Mouse (Mus musculus): Measurements from ENCODE around the gene Auts2. TPM values are rescaled to one million over a fixed set of nuclear protein-coding genes. Genes with fewer than 3 reads are reported as not detected.

Auts2 gene
- polyA plus RNA-seq, 1 experiment from 2014 or later: 45.3 TPM

- H3K27ac ChIP-seq (replicated peaks): no peak overlapping the region
- no peak overlapping the region for H3K4me2 ChIP-seq (replicated peaks)
These were observed 739.5 kb downstream of the Auts2 start for GRCm38 (mm10) chr5:131803609-131804008.

GRCm38 (mm10) chr5:131802340-131803036 is 740.7 kb downstream of the Auts2 start:
- Histone ChIP-seq H3K27ac (replicated peaks) (no peak overlapping the region), H3K4me1 (peaks cover 27% of the 10 kb centered on the region), H3K9ac (no peak overlapping the region), H3K36me3 (no peaks in the 10 kb centered on the region), H3K4me3 (replicated peaks) (no peak overlapping the region), H3K9me3 (replicated peaks) (no peaks in the 10 kb centered on the region), H3K4me2 (replicated peaks) (no peak overlapping the region), H3K27me3 (no peaks in the 10 kb centered on the region)
- ATAC-seq (ENCODE audit: insufficient number of reproducible peaks, low FRiP score, low TSS enrichment, low read depth): no peak
- 35% methylated on average over 6 of the region's 6 CpGs for WGBS

More at GRCm38 (mm10) chr5:131803609-131804008, 739.5 kb downstream of the Auts2 start:
- ATAC-seq (ENCODE audit: insufficient number of reproducible peaks, low FRiP score, low TSS enrichment, low read depth): no peak
- WGBS: 60% methylated on average over 10 of the region's 10 CpGs
- no peak overlapping the region for H3K9ac ChIP-seq
- H3K27me3 ChIP-seq: no peaks in the 10 kb centered on the region
- H3K9me3 ChIP-seq (replicated peaks): no peaks in the 10 kb centered on the region
- H3K4me3 ChIP-seq (replicated peaks): no peak overlapping the region
- H3K4me1 ChIP-seq: peaks cover 27% of the 10 kb centered on the region
- H3K36me3 ChIP-seq: no peaks in the 10 kb centered on the region

- H3K9ac ChIP-seq: no peak overlapping the region
- no peaks in the 10 kb centered on the region for H3K36me3 ChIP-seq
- H3K4me1 ChIP-seq: peaks cover 27% of the 10 kb centered on the region
- H3K27me3 ChIP-seq: no peaks in the 10 kb centered on the region
- no peak overlapping the region for H3K4me2 ChIP-seq (replicated peaks)
- H3K4me3 ChIP-seq (replicated peaks): no peak overlapping the region
- 50% methylated on average over 6 of the region's 6 CpGs for WGBS
- no peak overlapping the region for H3K27ac ChIP-seq (replicated peaks)
- H3K9me3 ChIP-seq (replicated peaks): no peaks in the 10 kb centered on the region
- no peak for ATAC-seq (ENCODE audit: insufficient number of reproducible peaks, low FRiP score, low TSS enrichment, low read depth)
These were observed 741.2 kb downstream of the Auts2 start for GRCm38 (mm10) chr5:131801924-131802323.

- H3K9ac ChIP-seq: no peak overlapping the region
- H3K4me1 ChIP-seq: peaks cover 32% of the 10 kb centered on the region
- H3K36me3 ChIP-seq: no peaks in the 10 kb centered on the region
- H3K4me3 ChIP-seq (replicated peaks): no peak overlapping the region
- H3K27ac ChIP-seq (replicated peaks): no peak overlapping the region
- 64% methylated on average over 5 of the region's 5 CpGs for WGBS
- H3K4me2 ChIP-seq (replicated peaks): no peak overlapping the region
- no peaks in the 10 kb centered on the region for H3K27me3 ChIP-seq
- no peaks in the 10 kb centered on the region for H3K9me3 ChIP-seq (replicated peaks)
- no peak for ATAC-seq (ENCODE audit: insufficient number of reproducible peaks, low FRiP score, low TSS enrichment, low read depth)
These were observed 744.8 kb downstream of the Auts2 start for GRCm38 (mm10) chr5:131798373-131798772.

GRCm38 (mm10) chr5:131797044-131797443 is 746.1 kb downstream of the Auts2 start:
- Histone ChIP-seq H3K4me3 (replicated peaks) (no peak overlapping the region), H3K4me1 (peaks cover 20% of the 10 kb centered on the region), H3K27me3 (no peaks in the 10 kb centered on the region), H3K36me3 (no peaks in the 10 kb centered on the region), H3K9ac (no peak overlapping the region), H3K9me3 (replicated peaks) (no peaks in the 10 kb centered on the region), H3K4me2 (replicated peaks) (no peak overlapping the region), H3K27ac (replicated peaks) (no peak overlapping the region)
- no peak for ATAC-seq (ENCODE audit: insufficient number of reproducible peaks, low FRiP score, low TSS enrichment, low read depth)

- Histone ChIP-seq H3K4me3 (replicated peaks) (no peak overlapping the region), H3K36me3 (no peaks in the 10 kb centered on the region), H3K9me3 (replicated peaks) (no peaks in the 10 kb centered on the region), H3K27me3 (no peaks in the 10 kb centered on the region), H3K4me1 (peaks cover 16% of the 10 kb centered on the region), H3K27ac (replicated peaks) (no peak overlapping the region), H3K4me2 (replicated peaks) (peak overlapping the region; percentile 25; the same call in 1 of the 2 replicates), H3K9ac (no peak overlapping the region)
- ATAC-seq (ENCODE audit: insufficient number of reproducible peaks, low FRiP score, low TSS enrichment, low read depth): no peak
- WGBS: 41% methylated on average over 18 of the region's 18 CpGs
These were observed 748.6 kb downstream of the Auts2 start for GRCm38 (mm10) chr5:131794411-131795133.

GRCm38 (mm10) chr5:131789601-131790000 is 753.5 kb downstream of the Auts2 start:
- H3K4me3 ChIP-seq (replicated peaks): no peak overlapping the region
- H3K36me3 ChIP-seq: no peaks in the 10 kb centered on the region
- ATAC-seq (ENCODE audit: insufficient number of reproducible peaks, low FRiP score, low TSS enrichment, low read depth): peak; percentile 41; the same call in 1 of the 2 replicates
- no peaks in the 10 kb centered on the region for H3K9me3 ChIP-seq (replicated peaks)
- peaks cover 20% of the 10 kb centered on the region for H3K4me1 ChIP-seq
- H3K4me2 ChIP-seq (replicated peaks): no peak overlapping the region
- no peak overlapping the region for H3K9ac ChIP-seq
- H3K27ac ChIP-seq (replicated peaks): no peak overlapping the region
- WGBS: 67% methylated on average over 8 of the region's 8 CpGs
- no peaks in the 10 kb centered on the region for H3K27me3 ChIP-seq

GRCm38 (mm10) chr5:131788008-131788407 is 755.1 kb downstream of the Auts2 start:
- no peaks in the 10 kb centered on the region for H3K27me3 ChIP-seq
- WGBS: 38% methylated on average over 6 of the region's 6 CpGs
- no peak overlapping the region for H3K9ac ChIP-seq
- no peaks in the 10 kb centered on the region for H3K9me3 ChIP-seq (replicated peaks)
- no peak for ATAC-seq (ENCODE audit: insufficient number of reproducible peaks, low FRiP score, low TSS enrichment, low read depth)
- peak overlapping the region; percentile 44 for H3K27ac ChIP-seq (replicated peaks)
- peaks cover 11% of the 10 kb centered on the region for H3K4me1 ChIP-seq
- no peak overlapping the region for H3K4me3 ChIP-seq (replicated peaks)
- no peak overlapping the region for H3K4me2 ChIP-seq (replicated peaks)
- H3K36me3 ChIP-seq: no peaks in the 10 kb centered on the region

- H3K9ac ChIP-seq: no peak overlapping the region
- no peak for ATAC-seq (ENCODE audit: insufficient number of reproducible peaks, low FRiP score, low TSS enrichment, low read depth)
- no peak overlapping the region for H3K27ac ChIP-seq (replicated peaks)
- peaks cover 7% of the 10 kb centered on the region for H3K4me1 ChIP-seq
- no peaks in the 10 kb centered on the region for H3K9me3 ChIP-seq (replicated peaks)
- WGBS: 55% methylated on average over 3 of the region's 3 CpGs
- no peaks in the 10 kb centered on the region for H3K36me3 ChIP-seq
- H3K4me2 ChIP-seq (replicated peaks): no peak overlapping the region
- no peak overlapping the region for H3K4me3 ChIP-seq (replicated peaks)
- no peaks in the 10 kb centered on the region for H3K27me3 ChIP-seq
These were observed 759.9 kb downstream of the Auts2 start for GRCm38 (mm10) chr5:131783241-131783640.

GRCm38 (mm10) chr5:131781063-131781462 is 762.1 kb downstream of the Auts2 start:
- Histone ChIP-seq H3K9ac (no peak overlapping the region), H3K36me3 (no peaks in the 10 kb centered on the region), H3K4me2 (replicated peaks) (no peak overlapping the region), H3K27ac (replicated peaks) (no peak overlapping the region), H3K9me3 (replicated peaks) (no peaks in the 10 kb centered on the region), H3K4me3 (replicated peaks) (no peak overlapping the region), H3K27me3 (no peaks in the 10 kb centered on the region), H3K4me1 (0 out of 2 replicates have a peak, but pooled peaks cover 4% of the 10 kb centered on the region)
- no peak for ATAC-seq (ENCODE audit: insufficient number of reproducible peaks, low FRiP score, low TSS enrichment, low read depth)
- WGBS: 63% methylated on average over 14 of the region's 14 CpGs

- no peak overlapping the region for H3K4me3 ChIP-seq (replicated peaks)
- ATAC-seq (ENCODE audit: insufficient number of reproducible peaks, low FRiP score, low TSS enrichment, low read depth): no peak
- H3K27ac ChIP-seq (replicated peaks): no peak overlapping the region
These were observed 764.0 kb downstream of the Auts2 start for GRCm38 (mm10) chr5:131779171-131779570.

More at GRCm38 (mm10) chr5:131779171-131779570, 764.0 kb downstream of the Auts2 start:
- peaks cover 12% of the 10 kb centered on the region; the same call in 1 of the 2 replicates for H3K4me1 ChIP-seq
- no peaks in the 10 kb centered on the region for H3K27me3 ChIP-seq
- H3K9me3 ChIP-seq (replicated peaks): no peaks in the 10 kb centered on the region
- no peak overlapping the region for H3K4me2 ChIP-seq (replicated peaks)
- no peaks in the 10 kb centered on the region for H3K36me3 ChIP-seq
- no peak overlapping the region for H3K9ac ChIP-seq

Data from embryonic facial prominence, embryonic 15.5 days (tissue).